Mouse (Mus musculus) liver, adult 2 months (tissue): ENCODE results near the gene Gm20388. TPM values are rescaled to one million over a fixed set of nuclear protein-coding genes. Genes with fewer than 3 reads are reported as not detected.
"Not testable (repeated sequence)": the region's sequence is repeated elsewhere in the genome, so short reads cannot be mapped to it uniquely, and the experiment has no call there.

Experiments
- DNase-seq: peaks from one replicate; pipeline ENCODE4 v3.0.0-alpha.2; 2011; ENCODE audit warnings: low read depth, low spot score; ENCODE audit errors: extremely low read depth
- H3K27ac ChIP-seq: fragments of 200-500 bp; replicated peaks from 2 replicates; pipeline ENCODE4 v1.5.1; 2012; ENCODE audit warnings: low read depth, mild to moderate bottlenecking, control low read depth, inconsistent platforms, low read length; ENCODE audit not compliant: insufficient read depth
- H3K27me3 ChIP-seq: fragments of 200-500 bp; 2 replicates; pipeline ENCODE4 v1.6.1; 2012; ENCODE audit warnings: mild to moderate bottlenecking, moderate library complexity, low read length, inconsistent platforms; ENCODE audit not compliant: control insufficient read depth, insufficient read depth
- H3K36me3 ChIP-seq: fragments of 200-500 bp; 2 replicates; pipeline ENCODE4 v1.6.1; 2012; ENCODE audit warnings: low read length, inconsistent platforms; ENCODE audit not compliant: control insufficient read depth, insufficient read depth
- H3K4me1 ChIP-seq: fragments of 200-500 bp; 2 replicates; pipeline ENCODE4 v1.6.1; 2011; ENCODE audit warnings: low read length; ENCODE audit not compliant: control insufficient read depth, insufficient read depth
- H3K4me3 ChIP-seq: fragments of 200-500 bp; 2 replicates; pipeline ENCODE4 v1.5.1; 2011; ENCODE audit warnings: low read depth, mild to moderate bottlenecking, control low read depth, low read length, moderate library complexity; ENCODE audit not compliant: insufficient read depth
- H3K79me2 ChIP-seq: fragments of 200-500 bp; 2 replicates; pipeline ENCODE4 v1.6.1; 2012; ENCODE audit warnings: inconsistent platforms, mild to moderate bottlenecking, low read length, moderate library complexity; ENCODE audit not compliant: control insufficient read depth, insufficient read depth
- H3K9ac ChIP-seq: fragments of 200-500 bp; 2 replicates; pipeline ENCODE4 v1.6.1; 2012; ENCODE audit warnings: low read depth, mild to moderate bottlenecking, control low read depth, inconsistent platforms, low read length
- CTCF ChIP-seq: fragments of 200-500 bp; IDR thresholded peaks from 2 replicates; pipeline ENCODE4 v1.5.1; 2011; ENCODE audit warnings: low read depth, low read length, control low read depth
- POLR2A ChIP-seq: fragments of 200-500 bp; IDR thresholded peaks from 2 replicates; pipeline ENCODE4 v1.6.1; 2011; ENCODE audit warnings: low read length, control low read depth; ENCODE audit not compliant: insufficient read depth; ENCODE audit errors: extremely low read depth
- WGBS: fragments of 180-500 bp; shearing (Covaris S2); methylation state at CpG from one replicate; pipeline ENCODE4 v1.1.7; 2018; 5-methylcytosine and 5-hydroxymethylcytosine counted together
- polyA plus RNA-seq: library from polyadenylated mRNA; depleted of rRNA; stranded (reverse); fragments of >200 nt; gene quantifications from 2 replicates; pipeline ENCODE4 v1.2.3, GENCODE M21; 2012
- total RNA-seq: library from RNA; depleted of rRNA; stranded (reverse); fragments of >200 nt; gene quantifications from 2 replicates; pipeline ENCODE4 v1.2.3, GENCODE M21; 2014

The Gm20388 gene
- total and polyA plus RNA-seq, 2 experiments = 6.4 to 19.9 TPM

DNA sequence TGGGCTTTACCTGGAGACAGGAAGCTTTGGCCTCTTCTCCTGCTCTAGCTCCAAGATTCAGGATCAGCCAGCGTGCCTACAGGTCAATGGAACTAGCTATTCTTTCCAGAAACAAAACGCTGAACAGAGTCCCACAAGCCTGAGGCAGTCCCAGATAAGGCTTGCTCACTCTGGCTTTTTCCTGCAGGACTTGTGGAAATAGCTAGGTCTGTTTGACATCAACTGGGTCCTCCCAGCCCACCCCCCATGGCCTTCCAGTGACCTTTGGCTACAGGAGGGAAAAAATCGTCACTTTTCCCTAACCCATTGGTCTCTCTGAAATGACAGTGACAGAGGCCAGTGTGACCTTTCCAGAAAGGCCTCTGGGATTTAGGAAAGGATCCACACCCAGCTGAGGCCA is 1404.9 kb downstream of the Gm20388 start:
- Histone ChIP-seq H3K4me1 (no peaks in the 10 kb centered on the region), H3K36me3 (no peaks in the 10 kb centered on the region), H3K79me2 (no peaks in the 10 kb centered on the region), H3K27ac (no peak overlapping the region), H3K27me3 (no peaks in the 10 kb centered on the region), H3K4me3 (no peak overlapping the region), H3K9ac (no peak overlapping the region)
- 29% methylated on average over 3 of the region's 3 CpGs for WGBS
- TF ChIP-seq POLR2A = no peak
- DNase-seq = no peak

GRCm38 (mm10) chr8:121316009-121316408 is 1405.4 kb downstream of the Gm20388 start:
- Histone ChIP-seq H3K9ac (no peak overlapping the region), H3K27me3 (no peaks in the 10 kb centered on the region), H3K27ac (no peak overlapping the region), H3K36me3 (no peaks in the 10 kb centered on the region), H3K4me3 (no peak overlapping the region), H3K79me2 (no peaks in the 10 kb centered on the region), H3K4me1 (no peaks in the 10 kb centered on the region)
- 45% methylated on average over 18 of the region's 18 CpGs for WGBS
- TF ChIP-seq CTCF (no peak), POLR2A (no peak)
- no peak for DNase-seq

- H3K27me3 ChIP-seq, H3K27ac ChIP-seq, H3K4me1 ChIP-seq, H3K79me2 ChIP-seq, DNase-seq, H3K4me3 ChIP-seq, H3K36me3 ChIP-seq, H3K9ac ChIP-seq: not testable (repeated sequence)
- no CpG with 5 or more reads among the region's 19 CpGs for WGBS
These were observed 1408.1 kb downstream of the Gm20388 start for GRCm38 (mm10) chr8:121318756-121319155.

DNA sequence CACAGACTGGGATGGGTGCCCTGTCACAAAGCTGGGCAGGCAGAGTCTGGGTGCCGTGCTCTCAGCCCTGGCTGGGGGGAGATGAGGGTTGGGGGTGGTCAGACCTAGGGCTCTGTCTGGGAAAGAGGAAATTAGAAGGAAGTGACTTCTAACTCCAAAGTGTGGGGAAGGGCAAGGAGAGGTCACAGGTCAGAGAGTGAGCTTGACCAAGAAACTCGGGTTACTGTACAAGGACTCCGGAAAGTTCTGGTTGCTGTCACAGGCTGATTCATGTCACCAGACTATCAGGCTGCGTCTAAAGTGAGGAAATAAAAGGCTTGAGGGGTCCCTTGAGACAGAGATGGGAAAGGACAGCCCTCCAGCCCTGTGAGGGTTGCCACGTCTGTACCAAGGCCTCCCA is 1408.8 kb downstream of the Gm20388 start:
- H3K4me1 ChIP-seq = no peaks in the 10 kb centered on the region
- 79% methylated on average over 5 of the region's 5 CpGs for WGBS
- no peak for DNase-seq

DNA sequence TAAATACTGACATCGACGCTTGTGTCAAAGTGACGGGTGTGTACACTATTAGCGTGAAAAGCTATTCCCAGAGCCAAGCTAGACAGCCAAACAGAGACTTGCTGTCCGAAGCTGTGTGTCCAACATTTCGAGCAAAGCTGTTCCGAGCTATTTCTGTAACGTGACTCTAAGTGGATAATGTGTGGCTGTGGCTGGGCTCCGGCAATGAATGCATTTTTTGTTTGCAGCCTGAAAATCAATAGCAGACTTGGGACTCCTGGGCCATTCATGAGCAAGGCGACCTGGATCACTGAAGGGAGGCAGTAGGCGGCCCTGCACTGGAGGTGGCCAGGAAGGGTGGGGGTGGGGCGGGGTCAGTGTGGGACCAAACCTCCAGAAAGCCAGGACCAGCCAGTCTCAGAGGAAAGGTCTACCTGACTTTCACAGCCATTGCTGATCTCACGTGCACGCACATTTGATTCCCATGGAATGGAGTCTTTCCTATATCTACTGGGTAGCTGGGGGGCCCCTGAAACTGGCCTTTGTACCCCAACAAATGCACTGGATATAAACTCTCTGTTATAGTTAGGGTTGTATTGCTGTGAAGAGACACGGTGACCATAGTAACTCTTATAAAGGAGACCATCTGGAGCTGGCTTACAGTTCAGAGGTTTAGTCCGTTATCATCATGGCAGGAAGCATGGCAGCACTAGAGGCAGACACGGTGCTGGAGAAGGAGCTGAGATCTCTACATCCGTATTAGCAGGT is 1415.7 kb downstream of the Gm20388 start:
- Histone ChIP-seq H3K4me3 (no peak overlapping the region), H3K27me3 (no peaks in the 10 kb centered on the region), H3K4me1 (peaks cover 2% of the 10 kb centered on the region; the same call in 1 of the 2 replicates), H3K27ac (no peak overlapping the region), H3K36me3 (no peaks in the 10 kb centered on the region), H3K9ac (no peak overlapping the region), H3K79me2 (no peaks in the 10 kb centered on the region)
- TF ChIP-seq POLR2A (no peak), CTCF (no peak)
- 39% methylated on average over 18 of the region's 18 CpGs for WGBS
- peak; percentile 80 for DNase-seq

More for the DNA sequence above, 1408.8 kb downstream of the Gm20388 start:
- no peak overlapping the region for H3K27ac ChIP-seq
- H3K27me3 ChIP-seq = no peaks in the 10 kb centered on the region
- H3K9ac ChIP-seq = no peak overlapping the region
- H3K36me3 ChIP-seq = no peaks in the 10 kb centered on the region
- H3K4me3 ChIP-seq = no peak overlapping the region
- H3K79me2 ChIP-seq = no peaks in the 10 kb centered on the region
- TF ChIP-seq POLR2A (no peak), CTCF (no peak)

DNA sequence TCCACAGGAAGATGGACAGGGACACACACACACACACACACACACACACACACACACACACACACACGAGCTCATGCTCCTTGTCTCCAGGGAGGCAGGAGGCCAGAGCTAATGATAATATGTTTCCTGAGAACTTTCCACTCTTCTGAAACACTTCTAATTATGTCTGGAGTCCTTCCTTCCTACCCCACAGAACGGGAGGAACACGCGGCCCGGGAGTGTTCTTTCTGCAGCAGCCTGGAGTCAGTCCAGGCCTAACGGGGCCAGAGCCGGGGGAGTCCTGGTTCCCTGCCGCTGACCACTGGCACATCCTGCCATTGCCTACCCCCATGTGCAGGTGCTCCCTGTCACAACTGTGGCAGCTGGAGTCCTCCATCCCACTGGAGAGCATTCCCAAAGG is 1421.8 kb downstream of the Gm20388 start:
- Histone ChIP-seq H3K79me2 (no peaks in the 10 kb centered on the region), H3K4me3 (no peak overlapping the region), H3K9ac (no peak overlapping the region), H3K4me1 (no peaks in the 10 kb centered on the region; the same call in 1 of the 2 replicates), H3K27ac (no peak overlapping the region), H3K36me3 (no peaks in the 10 kb centered on the region), H3K27me3 (no peaks in the 10 kb centered on the region)
- TF ChIP-seq POLR2A = no peak
- DNase-seq = no peak
- 65% methylated on average over 8 of the region's 8 CpGs for WGBS
